Mouse (Mus musculus): ENCODE data around the gene Kif1b. TPM values are rescaled to one million over a fixed set of nuclear protein-coding genes. Genes with fewer than 3 reads are reported as not detected.
A peak's percentile ranks its signal among the peaks of the same experiment; 100 is the strongest.

Kif1b gene
- polyA plus RNA-seq, 1 experiment from 2014 or later, result 67.2 TPM

DNA sequence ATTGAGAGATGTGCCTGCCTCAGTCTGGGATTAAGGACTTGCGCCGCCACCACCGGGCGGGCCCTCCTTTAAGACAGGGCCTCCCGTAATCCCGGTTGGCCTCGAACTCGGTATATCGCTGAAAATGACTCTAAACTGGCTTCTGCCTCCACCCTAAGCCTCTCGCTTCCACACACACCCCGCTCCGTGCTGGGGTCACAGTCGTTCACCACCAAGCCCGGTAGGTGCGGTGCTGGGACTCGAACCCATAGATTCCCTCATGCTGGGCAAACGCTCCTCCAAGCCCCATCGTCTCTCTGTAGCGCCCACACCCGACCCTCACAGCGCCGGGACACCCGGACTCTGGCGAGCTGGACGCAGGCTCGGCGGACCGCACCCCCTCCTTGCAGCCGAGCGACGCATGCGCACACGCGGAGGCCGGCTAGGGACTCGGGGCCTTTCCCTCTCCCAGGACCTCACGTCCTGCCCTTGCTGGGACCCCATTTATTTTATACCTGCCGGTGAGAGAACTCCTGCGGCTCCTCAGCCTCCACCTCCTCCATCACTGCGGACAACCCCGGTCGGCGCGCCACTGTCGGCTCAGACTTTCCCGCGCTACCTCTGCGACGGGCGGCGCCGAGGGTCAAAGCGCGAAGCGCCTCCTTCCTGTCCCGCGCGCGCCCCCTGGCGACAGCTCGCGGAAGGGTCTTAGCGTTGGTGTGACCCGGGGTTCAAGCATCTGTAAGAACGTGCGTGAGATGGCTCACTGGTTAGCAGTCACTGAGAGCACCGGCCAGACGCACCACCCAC lies 170.3 kb downstream of the Kif1b start, which contains the start of gene Cenps:
Gene Cenps, minus strand, starts transcription at position 648 of the 789 bp plus-strand sequence.
- Histone ChIP-seq H3K4me3 (ENCODE audit: low read depth, low read length) (peak within 1 kb of the TSS; percentile 61), H3K9ac (ENCODE audit: low read depth, low read length) (peak within 1 kb of the TSS; percentile 76), H3K27me3 (replicated peaks; ENCODE audit: control insufficient read depth, insufficient read depth, low read length) (no peaks in the 10 kb centered on the region), H3K27ac (replicated peaks; ENCODE audit: low read depth, low read length) (peak within 1 kb of the TSS; percentile 76), H3K4me2 (ENCODE audit: low read depth, low read length) (peak within 1 kb of the TSS; percentile 79), H3K9me3 (ENCODE audit: control insufficient read depth, low read length) (no peaks in the 10 kb centered on the region), H3K4me1 (ENCODE audit: control insufficient read depth, insufficient read depth, low read length) (no peaks in the 10 kb centered on the region), H3K36me3 (ENCODE audit: control insufficient read depth, insufficient read depth, low read length) (no peaks in the 10 kb centered on the region)
- peak; percentile 94 for DNase-seq (ENCODE audit: low spot score)
- 1% methylated on average over 64 of the region's 68 CpGs for WGBS
- ATAC-seq (ENCODE audit: low read depth), result peak; percentile 89

GRCm38 (mm10) chr4:149136116-149136850 lies 171.2 kb downstream of the Kif1b start:
- 40% methylated on average over 18 of the region's 18 CpGs for WGBS
- Histone ChIP-seq H3K4me3 (ENCODE audit: low read depth, low read length) (peak overlapping the region; percentile 61), H3K4me2 (ENCODE audit: low read depth, low read length) (peak overlapping the region; percentile 79), H3K9me3 (ENCODE audit: control insufficient read depth, low read length) (no peaks in the 10 kb centered on the region), H3K27ac (replicated peaks; ENCODE audit: low read depth, low read length) (peak overlapping the region; percentile 76), H3K36me3 (ENCODE audit: control insufficient read depth, insufficient read depth, low read length) (0 out of 2 replicates have a peak, but pooled peaks cover 4% of the 10 kb centered on the region), H3K27me3 (replicated peaks; ENCODE audit: control insufficient read depth, insufficient read depth, low read length) (no peaks in the 10 kb centered on the region), H3K9ac (ENCODE audit: low read depth, low read length) (peak overlapping the region; percentile 76), H3K4me1 (ENCODE audit: control insufficient read depth, insufficient read depth, low read length) (no peaks in the 10 kb centered on the region)
- DNase-seq (ENCODE audit: low spot score) (peak; percentile 6), ATAC-seq (ENCODE audit: low read depth) (no peak)

- H3K9ac ChIP-seq (ENCODE audit: low read depth, low read length), result no peak overlapping the region
- WGBS, result 69% methylated on average over 5 of the region's 5 CpGs
- H3K36me3 ChIP-seq (ENCODE audit: control insufficient read depth, insufficient read depth, low read length), result peaks cover 28% of the 10 kb centered on the region
Measured at GRCm38 (mm10) chr4:149133395-149133794, 174.1 kb downstream of the Kif1b start.

DNA sequence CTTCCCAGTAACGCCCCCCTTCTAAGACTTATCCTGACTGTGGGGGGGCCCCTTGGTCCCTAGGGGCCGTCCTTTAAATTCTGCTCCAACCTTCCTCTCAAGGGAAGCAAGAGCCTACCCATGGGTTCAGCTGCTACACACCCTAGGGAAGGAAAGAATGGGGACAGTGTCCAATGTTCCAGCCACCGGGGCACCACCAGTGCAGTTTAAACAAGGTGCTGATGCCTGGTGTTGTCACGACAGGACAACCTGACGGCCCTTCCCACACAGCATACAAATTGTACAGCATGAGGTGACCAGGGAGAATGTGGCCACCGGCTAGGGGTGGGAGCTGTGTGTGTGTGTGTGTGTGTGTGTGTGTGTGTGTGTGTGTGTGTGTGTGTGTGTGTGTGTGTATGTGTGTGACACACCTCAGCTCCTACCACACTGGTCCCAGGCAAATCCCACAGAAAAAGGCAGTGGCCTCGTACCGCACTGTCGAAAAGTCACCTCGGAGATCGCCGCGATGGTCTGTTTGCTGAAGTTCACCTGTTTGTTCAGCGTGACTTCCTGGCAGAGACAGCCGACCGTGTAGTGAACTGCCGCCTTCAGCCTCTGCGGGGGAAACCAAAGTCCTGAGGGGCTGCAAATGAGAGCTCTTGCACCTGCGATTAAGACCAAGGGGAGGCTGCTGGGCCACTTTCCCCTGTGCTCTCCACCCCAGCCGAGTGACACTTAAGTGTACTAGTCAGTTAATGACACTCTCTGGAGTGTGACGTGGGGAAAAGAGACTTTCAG lies 175.5 kb downstream of the Kif1b start:
- H3K4me2 ChIP-seq (ENCODE audit: low read depth, low read length), result no peak overlapping the region
- WGBS, result 80% methylated on average over 21 of the region's 21 CpGs

More at GRCm38 (mm10) chr4:149133395-149133794, 174.1 kb downstream of the Kif1b start:
- H3K4me1 ChIP-seq (ENCODE audit: control insufficient read depth, insufficient read depth, low read length), result no peaks in the 10 kb centered on the region
- H3K4me2 ChIP-seq (ENCODE audit: low read depth, low read length), result no peak overlapping the region
- no peak overlapping the region for H3K4me3 ChIP-seq (ENCODE audit: low read depth, low read length)
- DNase-seq (ENCODE audit: low spot score), result no peak
- no peaks in the 10 kb centered on the region for H3K9me3 ChIP-seq (ENCODE audit: control insufficient read depth, low read length)
- H3K27ac ChIP-seq (replicated peaks; ENCODE audit: low read depth, low read length), result no peak overlapping the region
- H3K27me3 ChIP-seq (replicated peaks; ENCODE audit: control insufficient read depth, insufficient read depth, low read length), result no peaks in the 10 kb centered on the region
- no peak for ATAC-seq (ENCODE audit: low read depth)

GRCm38 (mm10) chr4:149131021-149131752 lies 176.3 kb downstream of the Kif1b start:
- no peak overlapping the region for H3K9ac ChIP-seq (ENCODE audit: low read depth, low read length)
- peaks cover 39% of the 10 kb centered on the region for H3K36me3 ChIP-seq (ENCODE audit: control insufficient read depth, insufficient read depth, low read length)
- H3K4me1 ChIP-seq (ENCODE audit: control insufficient read depth, insufficient read depth, low read length), result no peaks in the 10 kb centered on the region
- no peak overlapping the region for H3K4me3 ChIP-seq (ENCODE audit: low read depth, low read length)
- H3K27me3 ChIP-seq (replicated peaks; ENCODE audit: control insufficient read depth, insufficient read depth, low read length), result no peaks in the 10 kb centered on the region
- H3K27ac ChIP-seq (replicated peaks; ENCODE audit: low read depth, low read length), result no peak overlapping the region
- H3K9me3 ChIP-seq (ENCODE audit: control insufficient read depth, low read length), result no peaks in the 10 kb centered on the region
- H3K4me2 ChIP-seq (ENCODE audit: low read depth, low read length), result no peak overlapping the region
- WGBS, result 70% methylated on average over 23 of the region's 23 CpGs
- ATAC-seq (ENCODE audit: low read depth) (no peak), DNase-seq (ENCODE audit: low spot score) (no peak)

More for the DNA sequence above, 175.5 kb downstream of the Kif1b start:
- Histone ChIP-seq H3K27ac (replicated peaks; ENCODE audit: low read depth, low read length) (no peak overlapping the region), H3K36me3 (ENCODE audit: control insufficient read depth, insufficient read depth, low read length) (peaks cover 39% of the 10 kb centered on the region), H3K9me3 (ENCODE audit: control insufficient read depth, low read length) (no peaks in the 10 kb centered on the region), H3K9ac (ENCODE audit: low read depth, low read length) (no peak overlapping the region), H3K4me3 (ENCODE audit: low read depth, low read length) (no peak overlapping the region), H3K27me3 (replicated peaks; ENCODE audit: control insufficient read depth, insufficient read depth, low read length) (no peaks in the 10 kb centered on the region), H3K4me1 (ENCODE audit: control insufficient read depth, insufficient read depth, low read length) (no peaks in the 10 kb centered on the region)
- ATAC-seq (ENCODE audit: low read depth) (no peak), DNase-seq (ENCODE audit: low spot score) (peak; percentile 14)

DNA sequence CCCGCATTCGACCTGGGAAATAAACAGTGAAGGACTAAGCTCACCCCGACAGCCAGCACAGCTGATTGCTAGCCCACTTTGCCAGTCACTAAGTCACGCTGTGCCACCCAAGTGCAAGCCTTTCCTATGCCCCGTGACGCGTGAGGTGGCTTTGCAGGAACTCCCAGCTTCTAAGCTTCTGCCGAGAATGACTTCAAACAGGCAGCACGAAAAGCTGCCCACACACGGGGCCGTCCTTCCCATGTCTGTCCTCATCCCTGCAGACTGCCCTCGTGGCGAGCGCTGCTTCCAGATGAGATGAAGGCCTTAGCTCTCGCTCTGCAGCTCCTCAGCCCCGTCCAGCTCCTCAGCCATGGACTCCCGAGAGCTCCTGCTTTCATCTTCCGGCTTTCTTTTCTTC lies 179.0 kb downstream of the Kif1b start:
- Histone ChIP-seq H3K9me3 (ENCODE audit: control insufficient read depth, low read length) (no peaks in the 10 kb centered on the region), H3K9ac (ENCODE audit: low read depth, low read length) (no peak overlapping the region), H3K4me1 (ENCODE audit: control insufficient read depth, insufficient read depth, low read length) (no peaks in the 10 kb centered on the region), H3K4me3 (ENCODE audit: low read depth, low read length) (no peak overlapping the region), H3K36me3 (ENCODE audit: control insufficient read depth, insufficient read depth, low read length) (peaks cover 39% of the 10 kb centered on the region), H3K27ac (replicated peaks; ENCODE audit: low read depth, low read length) (no peak overlapping the region), H3K4me2 (ENCODE audit: low read depth, low read length) (no peak overlapping the region), H3K27me3 (replicated peaks; ENCODE audit: control insufficient read depth, insufficient read depth, low read length) (no peaks in the 10 kb centered on the region)
- no peak for ATAC-seq (ENCODE audit: low read depth)
- DNase-seq (ENCODE audit: low spot score), result no peak
- 79% methylated on average over 18 of the region's 18 CpGs for WGBS

GRCm38 (mm10) chr4:149126663-149127062 lies 180.8 kb downstream of the Kif1b start, which contains the start of gene Cort:
Cort (minus strand) TSS chr4:149126763.
- no peak within 1 kb of the TSS for H3K4me2 ChIP-seq (ENCODE audit: low read depth, low read length)
- H3K27ac ChIP-seq (replicated peaks; ENCODE audit: low read depth, low read length), result no peak within 1 kb of the TSS
- ATAC-seq (ENCODE audit: low read depth) (no peak), DNase-seq (ENCODE audit: low spot score) (peak; percentile 13)
- no peak within 1 kb of the TSS for H3K4me3 ChIP-seq (ENCODE audit: low read depth, low read length)
- H3K36me3 ChIP-seq (ENCODE audit: control insufficient read depth, insufficient read depth, low read length), result peaks cover 36% of the 10 kb centered on the region
- no peaks in the 10 kb centered on the region for H3K9me3 ChIP-seq (ENCODE audit: control insufficient read depth, low read length)
- no peaks in the 10 kb centered on the region for H3K4me1 ChIP-seq (ENCODE audit: control insufficient read depth, insufficient read depth, low read length)
- H3K27me3 ChIP-seq (replicated peaks; ENCODE audit: control insufficient read depth, insufficient read depth, low read length), result no peaks in the 10 kb centered on the region
- 68% methylated on average over 11 of the region's 11 CpGs for WGBS
- no peak within 1 kb of the TSS for H3K9ac ChIP-seq (ENCODE audit: low read depth, low read length)
